Mouse (Mus musculus) midbrain, embryonic 11.5 days (tissue): ENCODE results near the gene Ogfr. TPM values are rescaled to one million over a fixed set of nuclear protein-coding genes. Genes with fewer than 3 reads are reported as not detected.

ENCODE experiments used
- ATAC-seq: fragments of 200-750 bp; cut with Nextera tagmentation; 2 replicates; pipeline ENCODE4 v1.8.0; 2017; ENCODE audit warnings: moderate TSS enrichment, moderate library complexity; ENCODE audit not compliant: low FRiP score
- DNase-seq: peaks from one replicate; pipeline ENCODE4 v3.0.0; 2015; ENCODE audit warnings: low spot score; ENCODE audit errors: missing footprints
- H3K27ac ChIP-seq: fragments of 300-500 bp; sonication (generic); 2 replicates; pipeline ENCODE4 v1.5.1; 2014; ENCODE audit warnings: low read depth, low read length
- H3K27me3 ChIP-seq: fragments of 300-500 bp; sonication (generic); 2 replicates; pipeline ENCODE4 v1.6.1; 2014; ENCODE audit warnings: mild to moderate bottlenecking, low read length, moderate library complexity, mixed read lengths; ENCODE audit not compliant: control insufficient read depth, insufficient read depth
- H3K36me3 ChIP-seq: fragments of 300-500 bp; sonication (generic); 2 replicates; pipeline ENCODE4 v1.6.1; 2014; ENCODE audit warnings: mild to moderate bottlenecking, low read length, moderate library complexity, mixed read lengths; ENCODE audit not compliant: control insufficient read depth, insufficient read depth
- H3K4me1 ChIP-seq: fragments of 300-500 bp; sonication (generic); 2 replicates; pipeline ENCODE4 v1.6.1; 2014; ENCODE audit warnings: low read length; ENCODE audit not compliant: control insufficient read depth, insufficient read depth
- H3K4me2 ChIP-seq: fragments of 300-500 bp; sonication (generic); 2 replicates; pipeline ENCODE4 v1.6.1; 2014; ENCODE audit warnings: mild to moderate bottlenecking, moderate library complexity
- H3K4me3 ChIP-seq: fragments of 300-500 bp; sonication (generic); 2 replicates; pipeline ENCODE4 v1.5.1; 2014; ENCODE audit warnings: low read depth, low read length
- H3K9ac ChIP-seq: fragments of 300-500 bp; sonication (generic); 2 replicates; pipeline ENCODE4 v1.6.1; 2014; ENCODE audit warnings: low read length
- H3K9me3 ChIP-seq: fragments of 300-500 bp; sonication (generic); 2 replicates; pipeline ENCODE4 v1.6.1; 2016; ENCODE audit warnings: low read length; ENCODE audit not compliant: control insufficient read depth
- WGBS: fragments of 180-500 bp; shearing (Covaris S2); extraction: QIAGEN DNeasy Blood & Tissue Kit; methylation state at CpG from one replicate; pipeline ENCODE4 v1.1.7; 2014; 5-methylcytosine and 5-hydroxymethylcytosine counted together
- polyA plus RNA-seq: library from polyadenylated mRNA; unstranded; fragments of >200 nt; fragmentation: Nextera tagmentation; extraction: Ambion mirVana; gene quantifications from 2 replicates; pipeline ENCODE4 v1.2.1, GENCODE M21; 2014

Gene Ogfr
- polyA plus RNA-seq, 1 experiment from 2014 or later: 101 TPM

- WGBS: 67% methylated on average over 6 of the region's 6 CpGs
- no peaks in the 10 kb centered on the region for H3K27me3 ChIP-seq
- H3K27ac ChIP-seq: no peak overlapping the region
- H3K4me2 ChIP-seq: no peak overlapping the region
- H3K4me1 ChIP-seq: no peaks in the 10 kb centered on the region
- DNase-seq: no peak
- no peak for ATAC-seq
- no peak overlapping the region for H3K9ac ChIP-seq
- H3K36me3 ChIP-seq: no peaks in the 10 kb centered on the region
- H3K9me3 ChIP-seq: no peaks in the 10 kb centered on the region
- no peak overlapping the region for H3K4me3 ChIP-seq
Measured at GRCm38 (mm10) chr2:180563296-180563695, 25.7 kb upstream of the Ogfr start.

- Histone ChIP-seq H3K4me1 (no peaks in the 10 kb centered on the region), H3K9me3 (no peaks in the 10 kb centered on the region), H3K27ac (no peak overlapping the region), H3K4me2 (no peak overlapping the region), H3K9ac (no peak overlapping the region), H3K36me3 (no peaks in the 10 kb centered on the region), H3K27me3 (no peaks in the 10 kb centered on the region), H3K4me3 (no peak overlapping the region)
- ATAC-seq (no peak), DNase-seq (no peak)
- 51% methylated on average over 5 of the region's 5 CpGs for WGBS
Measured at GRCm38 (mm10) chr2:180563841-180564240, 25.2 kb upstream of the Ogfr start.

- peak; percentile 94 for DNase-seq
- Histone ChIP-seq H3K4me2 (no peak overlapping the region), H3K9ac (no peak overlapping the region), H3K4me3 (no peak overlapping the region), H3K9me3 (no peaks in the 10 kb centered on the region), H3K36me3 (no peaks in the 10 kb centered on the region), H3K27ac (no peak overlapping the region), H3K27me3 (no peaks in the 10 kb centered on the region), H3K4me1 (no peaks in the 10 kb centered on the region)
- no peak for ATAC-seq
- 39% methylated on average over 13 of the region's 13 CpGs for WGBS
Measured at GRCm38 (mm10) chr2:180566240-180566913, 22.7 kb upstream of the Ogfr start.

GRCm38 (mm10) chr2:180569028-180569643 is 19.9 kb upstream of the Ogfr start:
- ATAC-seq (no peak), DNase-seq (no peak)
- 64% methylated on average over 3 of the region's 3 CpGs for WGBS

GRCm38 (mm10) chr2:180576482-180576881 is 12.6 kb upstream of the Ogfr start:
- no peaks in the 10 kb centered on the region for H3K9me3 ChIP-seq
- WGBS: 34% methylated on average over 4 of the region's 4 CpGs
- H3K27me3 ChIP-seq: no peaks in the 10 kb centered on the region
- H3K4me3 ChIP-seq: no peak overlapping the region
- H3K9ac ChIP-seq: no peak overlapping the region
- DNase-seq (no peak), ATAC-seq (no peak)
- H3K36me3 ChIP-seq: no peaks in the 10 kb centered on the region
- no peaks in the 10 kb centered on the region for H3K4me1 ChIP-seq
- no peak overlapping the region for H3K27ac ChIP-seq
- no peak overlapping the region for H3K4me2 ChIP-seq

More at GRCm38 (mm10) chr2:180569028-180569643, 19.9 kb upstream of the Ogfr start:
- Histone ChIP-seq H3K4me1 (no peaks in the 10 kb centered on the region), H3K4me2 (no peak overlapping the region), H3K36me3 (no peaks in the 10 kb centered on the region), H3K9me3 (no peaks in the 10 kb centered on the region), H3K9ac (no peak overlapping the region), H3K4me3 (no peak overlapping the region), H3K27ac (no peak overlapping the region), H3K27me3 (no peaks in the 10 kb centered on the region)

GRCm38 (mm10) chr2:180578686-180579085 is 10.4 kb upstream of the Ogfr start:
- no peaks in the 10 kb centered on the region for H3K36me3 ChIP-seq
- WGBS: 8% methylated on average over 3 of the region's 3 CpGs
- H3K9ac ChIP-seq: no peak overlapping the region
- H3K9me3 ChIP-seq: no peaks in the 10 kb centered on the region
- no peak overlapping the region for H3K4me2 ChIP-seq
- DNase-seq (peak; percentile 98), ATAC-seq (no peak)
- H3K27ac ChIP-seq: no peak overlapping the region
- H3K4me1 ChIP-seq: peaks cover 6% of the 10 kb centered on the region
- H3K4me3 ChIP-seq: no peak overlapping the region
- no peaks in the 10 kb centered on the region for H3K27me3 ChIP-seq

GRCm38 (mm10) chr2:180581002-180581401 is 8.0 kb upstream of the Ogfr start, which contains the start of gene Mrgbp:
Gene Mrgbp, plus strand, starts transcription at chr2:180581304.
- 84% methylated on average over 3 of the region's 3 CpGs for WGBS
- ATAC-seq (no peak), DNase-seq (no peak)
- Histone ChIP-seq H3K4me1 (peaks cover 11% of the 10 kb centered on the region), H3K9me3 (no peaks in the 10 kb centered on the region), H3K4me2 (no peak within 1 kb of the TSS), H3K36me3 (peaks cover 9% of the 10 kb centered on the region), H3K4me3 (no peak within 1 kb of the TSS), H3K27me3 (no peaks in the 10 kb centered on the region), H3K9ac (no peak within 1 kb of the TSS), H3K27ac (no peak within 1 kb of the TSS)

GRCm38 (mm10) chr2:180582481-180583153 is 6.4 kb upstream of the Ogfr start:
- peaks cover 11% of the 10 kb centered on the region for H3K4me1 ChIP-seq
- H3K27me3 ChIP-seq: no peaks in the 10 kb centered on the region
- peak overlapping the region; percentile 87 for H3K4me2 ChIP-seq
- peak overlapping the region; percentile 53; the same call in 1 of the 2 replicates for H3K27ac ChIP-seq
- peaks cover 9% of the 10 kb centered on the region for H3K36me3 ChIP-seq
- DNase-seq: peak; percentile 100
- H3K9me3 ChIP-seq: no peaks in the 10 kb centered on the region
- ATAC-seq: peak; percentile 86
- peak overlapping the region; percentile 82 for H3K4me3 ChIP-seq
- peak overlapping the region; percentile 95 for H3K9ac ChIP-seq
- WGBS: under 1% methylated on average over 56 of the region's 57 CpGs

GRCm38 (mm10) chr2:180583154-180583507 is 5.9 kb upstream of the Ogfr start:
- DNase-seq: no peak
- Histone ChIP-seq H3K9me3 (no peaks in the 10 kb centered on the region), H3K36me3 (peaks cover 9% of the 10 kb centered on the region), H3K27ac (no peak overlapping the region; the same call in 1 of the 2 replicates), H3K4me3 (peak overlapping the region; percentile 82), H3K27me3 (no peaks in the 10 kb centered on the region), H3K4me2 (peak overlapping the region; percentile 87), H3K4me1 (peaks cover 11% of the 10 kb centered on the region), H3K9ac (peak overlapping the region; percentile 95)
- no peak for ATAC-seq
- 34% methylated on average over 7 of the region's 7 CpGs for WGBS
